8 mouse cellular contexts compared by ENCODE assay signal in the genomic region with DNA sequence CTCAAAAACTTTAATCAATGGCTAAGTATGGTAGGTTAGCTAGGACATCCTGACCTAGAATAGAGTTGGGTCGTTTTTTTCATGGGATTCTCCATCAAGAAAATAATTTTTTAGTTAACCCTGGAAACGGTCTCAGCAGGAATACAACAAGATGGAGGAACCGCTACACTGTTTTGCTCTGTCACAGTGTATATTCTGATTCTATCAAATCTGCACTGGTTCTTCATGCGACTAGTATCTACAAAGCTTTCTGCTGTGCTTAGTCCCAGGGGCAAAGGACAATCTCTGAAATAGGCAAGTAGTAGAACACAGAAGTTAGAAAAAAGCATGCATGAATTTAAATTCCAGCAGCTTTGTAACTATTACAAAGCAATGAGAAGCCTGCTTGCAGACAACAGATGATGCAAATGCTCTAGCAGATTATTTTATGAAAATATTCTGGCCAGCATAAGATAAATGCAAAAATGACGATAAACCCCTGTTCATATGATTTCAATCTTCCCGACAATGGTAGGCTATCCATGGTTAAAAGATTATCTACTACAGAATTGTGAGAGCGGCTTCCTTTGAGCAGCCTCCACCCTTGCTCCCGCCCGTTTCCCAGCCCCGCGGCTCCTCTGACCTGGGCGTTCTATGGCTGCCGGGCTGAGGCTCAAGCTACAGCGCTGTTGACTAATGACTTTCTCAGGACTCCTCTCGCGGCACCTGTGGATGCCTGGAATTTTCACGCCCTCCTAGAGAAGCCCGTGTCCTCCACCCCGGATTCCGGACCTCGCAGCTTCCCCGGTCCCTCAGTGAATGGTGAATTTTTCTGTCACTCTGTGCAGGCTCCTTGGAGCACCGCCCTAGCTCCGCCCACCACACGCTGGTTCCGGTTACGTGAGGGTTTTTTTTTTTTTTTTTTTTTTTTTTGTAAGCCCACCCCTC. TPM values are rescaled to one million over a fixed set of nuclear protein-coding genes. Genes with fewer than 3 reads are reported as not detected.
DNase-seq lines count a peak whose midpoint lies in the region; ATAC-seq lines count a peak whose summit lies in the region.

A gene (minus strand): TSS at position 800 of the 927 bp plus-strand sequence.

- no peaks in the 10 kb centered on the region for H3K79me2 ChIP-seq in macrophage (ENCODE audit: inconsistent target)

- 1% methylated on average over 27 of the region's 27 CpGs for WGBS in hindbrain, embryonic 16.5 days
- WGBS in macrophage (ENCODE audit: missing documents), result 3% methylated on average over 21 of the region's 27 CpGs

- no peaks in the 10 kb centered on the region for H3K36me3 ChIP-seq in hindbrain, embryonic 16.5 days (ENCODE audit: control insufficient read depth, insufficient read depth, low read length)
- H3K36me3 ChIP-seq in macrophage (ENCODE audit: inconsistent target), result no peaks in the 10 kb centered on the region

- peak within 1 kb of the TSS; percentile 83 for H3K4me2 ChIP-seq in hindbrain, embryonic 16.5 days (ENCODE audit: low read length)

- H3K9ac ChIP-seq in hindbrain, embryonic 16.5 days (ENCODE audit: low read depth, low read length), result peak within 1 kb of the TSS; percentile 75

- H3K4me3 ChIP-seq in hindbrain, embryonic 16.5 days (ENCODE audit: low read length), result peak within 1 kb of the TSS; percentile 74
- H3K4me3 ChIP-seq in macrophage (ENCODE audit: inconsistent target), result peak within 1 kb of the TSS; percentile 93

- DNase-seq in WW6 (ENCODE audit: low read depth, low spot score), result peak; percentile 85
- DNase-seq in cerebellum, postnatal 4 days (ENCODE audit: low spot score in 2 of 2), result peak; percentile 66 to 90
- DNase-seq in gastrocnemius, adult 18-20 months (ENCODE audit: low spot score), result peak; percentile 91
- peak; percentile 90 to 91 for DNase-seq in left cerebral cortex, adult 18-20 months (ENCODE audit: low spot score in 2 of 2)
- DNase-seq in right cerebral cortex, adult 18-20 months, result peak; percentile 93
- DNase-seq in urinary bladder, postnatal 10 days (ENCODE audit: low spot score), result peak; percentile 66

- no peaks in the 10 kb centered on the region for H3K9me3 ChIP-seq in hindbrain, embryonic 16.5 days (ENCODE audit: control insufficient read depth, low read length)

- ATAC-seq in hindbrain, embryonic 16.5 days, result peak; percentile 100

- peaks cover 10% of the 10 kb centered on the region for H3K4me1 ChIP-seq in hindbrain, embryonic 16.5 days (ENCODE audit: control insufficient read depth, insufficient read depth, low read depth, low read length)

- no peaks in the 10 kb centered on the region for H3K27me3 ChIP-seq in hindbrain, embryonic 16.5 days (replicated peaks; ENCODE audit: control insufficient read depth, insufficient read depth, low read length)

- peak within 1 kb of the TSS; percentile 83 for H3K27ac ChIP-seq in hindbrain, embryonic 16.5 days (ENCODE audit: low read depth, low read length)
- H3K27ac ChIP-seq in macrophage, result peak within 1 kb of the TSS; percentile 58

RNA-seq across cellular contexts. Expression of the gene that starts here (rescaled TPM):
- 1 to 10 TPM; 1.2 to 1.5 TPM for total RNA-seq in gastrocnemius, adult 18-20 months (2021)
- 26.3 and 27.3 TPM in 2 replicates for polyA plus RNA-seq in hindbrain, embryonic 16.5 days (2015; fragmentation: Nextera tagmentation; extraction: Ambion mirVana)
- 10 to 100 TPM; 17.1 to 17.4 TPM for total RNA-seq in left cerebral cortex, adult 18-20 months (2021)
- 10 to 100 TPM in 21 of 26 experiments, 1 to 10 TPM in 5; 5.9 to 57.0 (median 23.7) TPM for total RNA-seq in macrophage (2018; cell fraction: chromatin; rRNA removed)
- total RNA-seq in macrophage (2018; cell fraction: cytosol; rRNA removed), result 1 to 10 TPM; 1.2 to 7.3 (median 4.3) TPM
- total RNA-seq in macrophage (2018; cell fraction: nucleus; rRNA removed), result 10 to 100 TPM in 18 of 26 experiments, 1 to 10 TPM in 8; 3.7 to 54.6 (median 16.7) TPM
- 3.4 to 7.4 TPM (median 5.6 TPM) in 3 replicates for polyA plus RNA-seq in macrophage (2018)

Comparison
In these comparisons a context has a peak if more than half of its experiments do, and no peak if none do; other contexts are left out.
1. Peak in every context shown above with its lines: DNase-seq, ATAC-seq, H3K4me3 ChIP-seq and H3K27ac ChIP-seq.
2. RNA of the gene that starts here (total RNA-seq): 17.1 to 17.4 TPM in left cerebral cortex, adult 18-20 months; 1.2 to 1.5 TPM in gastrocnemius, adult 18-20 months; every median in the first group is over 4 times any median in the second.